Mouse (Mus musculus): Measurements from ENCODE around the gene Lmf1.

- TF ChIP-seq POLR2A (IDR thresholded peaks at IDR 0.05; ENCODE audit: borderline replicate concordance, extremely low read depth, low read depth, low read length) (no peak), CTCF (IDR thresholded peaks at IDR 0.05; ENCODE audit: insufficient read depth, low read length) (no peak)
Measured at GRCm38 (mm10) chr17:25550020-25550419, 28.9 kb upstream of the Lmf1 start.

All from lung, adult 2 months (tissue).